Mouse (Mus musculus) liver, adult 2 months (tissue): ENCODE measurements around the gene Slc25a30.

Experiments
- CTCF ChIP-seq: fragments of 200-500 bp; IDR thresholded peaks from 2 replicates; pipeline ENCODE4 v1.5.1; 2011; ENCODE audit warnings: low read depth, low read length, control low read depth
- POLR2A ChIP-seq: fragments of 200-500 bp; IDR thresholded peaks from 2 replicates; pipeline ENCODE4 v1.6.1; 2011; ENCODE audit warnings: low read length, control low read depth; ENCODE audit not compliant: insufficient read depth; ENCODE audit errors: extremely low read depth

GRCm38 (mm10) chr14:75787794-75788175, 948 bp upstream of the Slc25a30 start:
- TF ChIP-seq POLR2A = no peak
- no peak for TF ChIP-seq CTCF
